Mouse (Mus musculus): Measurements from ENCODE around the gene Trat1.

Gene Trat1

DNA sequence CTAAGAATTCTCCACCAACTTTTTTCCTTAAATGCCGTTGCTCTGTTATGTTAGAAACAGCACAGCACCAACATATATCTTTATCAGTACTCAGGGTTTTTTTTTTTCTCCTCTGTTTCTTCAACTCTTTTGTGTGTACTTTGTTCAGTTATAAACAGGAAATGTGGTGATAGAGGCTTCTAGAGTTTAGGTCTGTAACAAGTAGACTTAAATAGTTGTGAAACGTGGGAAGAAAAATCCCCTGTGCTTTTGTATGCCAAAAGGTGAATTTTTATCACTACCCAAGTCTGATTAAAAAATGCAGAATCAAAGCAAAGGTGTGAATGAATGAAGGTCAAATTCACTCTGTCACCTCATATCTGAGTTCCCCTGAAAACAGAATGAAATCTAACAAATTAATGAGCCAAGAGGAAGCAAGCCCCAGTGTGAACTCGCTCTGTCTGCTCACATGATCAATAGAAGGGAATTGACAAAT, at the start of gene Trat1:
Trat1 (minus strand) TSS at position 51 of the 475 bp plus-strand sequence.
- no peak for DNase-seq (ENCODE audit: low read depth, low spot score)

DNA sequence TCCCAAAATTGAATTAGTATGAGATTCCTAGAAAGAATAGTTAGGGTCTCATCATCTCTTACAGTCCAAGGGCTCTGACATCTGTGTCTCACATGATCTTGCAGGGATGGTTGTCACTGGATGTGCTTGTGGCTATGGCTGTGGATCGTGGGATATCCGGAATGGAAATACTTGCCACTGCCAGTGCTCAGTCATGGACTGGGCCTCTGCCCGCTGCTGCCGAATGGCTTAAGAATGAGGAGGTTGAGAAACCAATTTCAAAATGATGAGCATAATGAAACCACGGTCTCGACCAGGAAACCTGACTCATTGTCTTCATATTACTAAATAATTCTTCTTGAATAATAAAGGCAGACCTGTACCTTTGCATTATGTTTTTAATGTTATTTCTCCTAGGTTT, 46.7 kb upstream of the Trat1 start:
- DNase-seq (ENCODE audit: low read depth, low spot score), result no peak

DNA sequence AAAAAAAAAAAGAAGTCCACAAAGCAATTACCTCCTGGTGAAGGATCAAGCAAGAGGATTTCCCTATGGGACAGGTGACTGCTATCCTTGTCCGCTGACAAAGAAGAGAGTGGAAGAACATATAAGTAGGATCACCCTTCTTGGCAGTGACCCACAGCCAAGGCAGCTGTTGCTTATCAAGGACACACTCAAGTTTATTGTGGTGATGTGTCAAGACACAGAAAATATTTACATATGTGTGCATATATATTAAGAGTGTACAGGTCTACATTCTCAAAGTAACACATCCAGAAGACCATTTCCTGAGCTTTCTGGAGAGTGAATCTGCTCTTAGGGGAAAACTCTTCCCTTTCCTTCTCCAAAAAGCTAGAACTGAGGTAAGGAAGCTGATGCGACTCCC, 44.9 kb upstream of the Trat1 start, which contains the start of gene Retnlb:
Retnlb (plus strand) TSS at position 162 of the 400 bp plus-strand sequence.
- DNase-seq (ENCODE audit: low read depth, low spot score), result no peak

DNA sequence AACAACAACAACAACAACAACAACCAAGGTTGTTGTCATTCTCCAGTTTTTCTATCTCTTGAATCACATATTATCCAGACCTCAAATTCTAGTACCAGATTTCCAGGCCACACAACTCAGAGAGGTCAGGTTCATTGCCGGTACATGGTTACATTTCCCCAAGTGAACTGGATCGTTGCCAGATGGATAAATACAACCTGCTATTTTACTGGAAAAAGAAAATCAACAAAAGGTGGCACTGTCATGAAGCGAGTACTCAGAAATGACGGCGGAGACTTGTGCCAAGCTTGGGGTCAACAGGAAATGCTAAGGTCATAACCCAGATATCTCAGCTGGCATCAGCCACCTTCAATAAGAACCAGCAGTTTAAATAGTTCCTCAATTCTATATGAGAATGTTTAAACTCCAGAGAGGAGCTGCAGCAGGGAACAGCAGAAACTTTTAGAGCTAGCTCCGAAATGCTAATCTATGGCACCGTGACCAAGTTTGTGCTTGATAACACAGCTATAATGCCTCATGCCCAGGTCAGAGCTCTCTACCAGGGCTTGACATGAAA, 40.1 kb upstream of the Trat1 start:
- no peak for DNase-seq (ENCODE audit: low read depth, low spot score)

DNA sequence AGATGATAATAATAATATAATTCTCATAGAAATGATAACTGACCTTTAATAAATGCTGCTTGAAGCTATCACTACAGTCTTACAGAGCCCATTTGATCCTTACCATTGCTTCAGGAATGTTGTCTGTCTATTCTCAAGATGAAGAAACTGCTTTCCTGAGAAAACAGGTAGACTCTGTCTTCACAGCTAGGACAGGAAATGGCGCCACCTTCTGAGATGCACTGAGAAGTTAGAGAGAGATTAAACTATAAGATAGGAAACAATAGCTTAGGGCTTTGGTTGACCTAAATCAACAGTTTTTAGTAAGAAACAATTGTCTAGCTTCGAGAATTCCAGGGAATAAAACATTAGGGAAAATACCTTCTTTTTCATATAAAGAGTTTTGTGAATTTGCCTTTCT, 37.6 kb upstream of the Trat1 start:
- no peak for DNase-seq (ENCODE audit: low read depth, low spot score)

DNA sequence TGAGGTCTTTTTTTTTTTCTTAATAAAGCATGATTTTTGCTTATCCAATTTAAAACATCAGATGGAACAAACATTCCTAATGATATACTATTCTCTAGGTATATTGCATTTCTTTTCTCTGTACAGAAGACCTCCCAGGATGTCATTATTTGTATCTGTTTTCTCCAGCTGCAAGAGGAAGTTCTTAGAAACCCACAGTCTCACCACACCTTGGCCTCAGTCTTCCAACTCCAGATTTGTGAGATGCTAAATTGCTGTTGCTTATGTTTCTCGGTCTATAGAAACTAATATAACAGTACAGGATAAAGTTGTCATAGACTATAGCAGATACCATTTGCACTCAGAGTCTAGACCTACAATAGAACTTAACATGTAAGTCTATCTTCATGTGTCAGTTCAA, 34.7 kb upstream of the Trat1 start:
- DNase-seq (ENCODE audit: low read depth, low spot score), result no peak

DNA sequence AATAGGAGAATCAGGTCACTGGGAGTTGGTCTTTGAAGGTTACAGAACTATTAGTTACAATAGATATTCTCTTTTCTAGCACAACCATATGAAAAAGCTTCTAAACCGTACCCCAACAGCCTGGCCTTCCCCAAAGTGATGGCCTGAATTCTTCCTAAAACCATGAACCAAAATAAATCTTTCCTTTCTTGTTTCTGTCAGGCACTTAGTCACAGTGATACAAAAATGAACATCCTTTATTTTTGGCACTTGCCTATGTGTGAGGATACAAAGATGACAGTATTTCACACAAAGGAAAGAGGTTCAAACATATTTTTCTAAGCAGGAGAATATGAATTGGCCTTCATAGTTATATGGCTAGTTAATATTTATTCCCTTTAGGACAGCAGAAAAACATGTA, 33.6 kb upstream of the Trat1 start:
- DNase-seq (ENCODE audit: low read depth, low spot score), result no peak

DNA sequence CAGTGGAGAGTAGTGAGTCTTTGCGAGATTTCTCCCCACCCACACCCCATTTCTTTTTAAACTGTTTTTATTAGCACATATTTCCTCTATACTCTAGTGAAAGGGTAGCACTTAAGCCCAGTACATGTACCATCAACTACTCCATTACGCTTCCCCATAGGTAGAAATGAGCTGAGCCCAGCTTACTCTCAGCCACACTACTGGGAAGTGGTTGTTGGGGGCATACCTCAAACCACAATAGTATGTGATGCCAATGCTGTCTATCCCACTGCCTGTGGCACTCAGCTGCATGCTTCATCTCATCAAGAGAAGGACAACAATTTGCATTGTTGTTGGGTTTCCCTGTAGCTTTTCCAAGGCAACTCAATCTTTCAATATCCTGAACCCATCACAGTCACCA, 29.1 kb upstream of the Trat1 start:
- DNase-seq (ENCODE audit: low read depth, low spot score), result no peak

DNA sequence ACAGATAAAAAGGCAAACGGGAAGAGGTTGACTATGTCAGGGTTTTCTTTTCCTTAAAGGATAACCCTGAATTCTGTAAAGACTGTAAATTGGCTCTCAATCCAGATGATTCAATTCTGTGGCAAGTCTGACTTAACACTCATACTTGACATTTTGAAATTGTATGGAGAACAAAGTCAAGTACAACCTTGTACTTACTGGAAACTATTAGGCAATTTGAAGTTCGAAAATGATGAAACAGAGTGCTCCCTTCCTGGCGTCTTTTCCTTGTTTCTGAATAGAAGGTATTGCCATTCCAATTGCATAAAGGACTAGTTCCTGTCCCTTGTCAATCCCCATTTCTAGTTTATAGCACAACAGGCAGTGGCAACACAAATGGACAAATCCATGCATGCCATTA, 27.6 kb upstream of the Trat1 start:
- no peak for DNase-seq (ENCODE audit: low read depth, low spot score)

DNA sequence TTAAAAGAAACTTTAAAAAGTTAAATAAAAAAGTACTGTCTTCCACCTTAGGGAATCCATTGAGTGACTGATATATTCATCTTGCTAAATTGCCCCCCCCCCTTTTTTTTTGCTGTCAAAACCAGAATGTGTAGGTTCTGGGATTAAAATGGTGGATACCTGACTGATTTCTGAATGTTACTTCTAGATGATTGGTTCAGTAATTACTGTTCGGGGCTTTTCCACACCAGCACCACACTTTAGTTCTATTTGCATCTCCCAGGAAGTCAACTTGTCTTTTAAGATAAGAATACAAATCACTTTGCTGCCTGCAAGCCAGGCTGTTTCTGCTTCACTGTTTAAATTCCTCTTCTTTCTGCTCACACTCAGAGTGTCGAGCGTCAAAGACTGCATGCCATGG, 26.5 kb upstream of the Trat1 start:
- no peak for DNase-seq (ENCODE audit: low read depth, low spot score)

DNA sequence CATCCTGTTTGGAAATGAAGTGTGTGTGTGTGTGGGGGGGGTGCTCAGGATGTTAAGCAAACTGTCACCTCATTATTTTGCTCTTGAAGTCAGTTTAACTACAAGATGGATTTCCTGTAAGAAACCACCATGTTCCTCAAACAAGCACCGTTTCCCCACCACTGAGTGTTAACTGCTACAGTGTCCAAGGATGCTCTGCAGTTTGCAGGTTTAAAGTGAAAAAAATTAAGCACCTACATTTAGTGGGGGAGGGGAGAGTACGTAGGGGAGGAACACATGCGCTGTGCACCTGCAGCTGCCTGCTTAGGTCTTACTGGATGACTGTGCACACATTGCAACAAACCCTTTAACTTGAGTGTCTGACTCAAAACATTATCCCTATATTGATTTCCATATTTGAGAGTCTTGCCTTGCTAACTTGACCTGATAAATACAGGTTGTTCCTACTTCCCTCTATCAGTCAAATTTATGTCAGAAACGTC, 16.9 kb upstream of the Trat1 start:
- DNase-seq (ENCODE audit: low read depth, low spot score), result no peak

DNA sequence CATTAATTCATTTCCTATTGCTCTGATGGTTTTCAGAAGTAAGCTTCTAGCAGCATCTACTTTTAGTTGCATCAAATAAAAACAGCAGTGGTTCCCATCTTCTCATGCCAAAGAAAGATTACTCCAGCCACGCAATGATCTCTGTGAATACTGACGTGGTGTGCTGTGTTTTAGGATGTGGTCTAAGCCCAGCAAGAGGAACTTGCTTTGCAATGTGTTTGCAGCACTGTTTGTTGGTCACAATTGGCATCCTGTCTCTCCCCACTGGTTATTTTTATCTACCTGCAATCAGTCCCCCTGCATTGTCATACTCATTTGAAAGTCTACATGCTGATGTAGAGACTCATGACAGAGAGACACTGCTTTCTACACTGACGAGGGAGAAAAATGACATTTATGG, 14.4 kb upstream of the Trat1 start:
- no peak for DNase-seq (ENCODE audit: low read depth, low spot score)

DNA sequence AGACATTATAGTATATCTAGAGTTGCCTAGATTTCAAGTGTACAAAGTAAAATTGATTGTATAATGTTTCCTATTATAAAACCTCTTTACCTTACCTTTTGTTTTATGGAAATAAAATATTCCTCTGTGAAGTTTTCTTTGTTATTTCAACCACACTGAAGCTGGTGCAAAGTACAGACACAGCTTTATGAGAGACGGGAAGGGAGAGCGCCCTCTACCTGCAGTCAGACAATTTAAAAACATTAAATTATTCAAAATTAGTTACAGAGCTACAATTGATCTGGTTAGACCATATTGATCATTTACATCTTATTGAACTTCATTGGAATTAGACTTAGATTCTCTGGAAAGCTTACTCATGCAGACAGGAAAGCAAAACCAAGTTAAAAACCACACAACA, 5.4 kb upstream of the Trat1 start:
- no peak for DNase-seq (ENCODE audit: low read depth, low spot score)

DNA sequence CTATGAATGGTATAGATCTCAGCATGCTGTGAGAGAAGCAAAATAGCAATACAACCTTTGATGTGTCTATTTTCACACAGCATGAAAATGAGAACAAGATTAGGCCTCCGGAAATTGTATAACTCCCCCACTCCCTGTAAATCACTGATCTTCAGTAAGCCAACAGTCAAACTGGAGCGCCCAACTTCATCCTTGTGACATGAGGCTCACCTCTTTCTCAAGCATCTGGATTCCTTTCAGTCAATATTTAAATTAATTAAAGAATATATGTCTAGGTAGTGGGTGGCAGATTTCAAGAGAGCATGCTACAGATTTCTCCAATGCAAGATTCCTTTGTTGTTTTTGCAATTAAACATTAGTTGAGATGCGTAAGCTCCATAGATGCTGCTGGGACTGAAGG, 2.6 kb downstream of the Trat1 start:
- DNase-seq (ENCODE audit: low read depth, low spot score), result no peak

DNA sequence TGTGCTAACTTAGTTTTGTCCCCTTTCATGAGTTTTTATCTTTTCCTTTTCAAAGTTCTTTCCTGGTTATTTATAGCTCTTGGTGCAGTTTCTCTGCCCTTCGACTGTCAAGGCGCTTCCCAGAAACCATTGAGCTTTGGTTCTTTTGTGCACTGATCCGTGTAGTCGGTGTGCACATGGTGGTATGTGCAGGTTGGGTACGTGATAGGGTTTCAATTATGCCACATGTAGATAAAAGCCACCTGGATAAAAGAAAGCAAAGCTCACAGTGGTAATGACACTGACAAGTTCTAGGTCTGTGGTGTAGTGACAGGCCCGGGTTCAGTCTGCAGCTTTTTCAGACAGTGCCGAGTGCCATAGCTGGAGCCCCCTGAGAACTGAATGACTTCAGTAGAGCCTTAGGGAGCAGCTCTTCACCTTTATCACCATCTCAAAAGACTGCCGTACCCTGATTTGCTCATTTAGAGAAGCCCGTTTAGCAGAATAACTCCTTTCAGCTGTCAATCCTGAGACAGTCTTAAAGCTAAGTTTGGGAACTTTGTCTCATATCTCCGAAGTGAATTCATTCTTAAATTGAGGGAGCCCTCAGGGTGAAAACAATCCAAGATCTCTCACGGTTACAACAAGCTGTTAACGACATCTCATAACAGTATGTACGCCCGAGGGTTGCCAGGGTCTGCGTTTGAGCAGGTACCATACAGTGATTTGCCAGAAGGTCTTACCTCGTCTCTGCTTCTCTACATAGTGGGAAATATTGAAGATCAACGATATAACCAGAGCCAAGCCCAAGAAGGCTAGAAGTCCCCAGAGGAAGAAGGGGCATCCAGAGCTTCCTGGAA, 11.0 kb downstream of the Trat1 start:
- DNase-seq (ENCODE audit: low read depth, low spot score), result no peak

DNA sequence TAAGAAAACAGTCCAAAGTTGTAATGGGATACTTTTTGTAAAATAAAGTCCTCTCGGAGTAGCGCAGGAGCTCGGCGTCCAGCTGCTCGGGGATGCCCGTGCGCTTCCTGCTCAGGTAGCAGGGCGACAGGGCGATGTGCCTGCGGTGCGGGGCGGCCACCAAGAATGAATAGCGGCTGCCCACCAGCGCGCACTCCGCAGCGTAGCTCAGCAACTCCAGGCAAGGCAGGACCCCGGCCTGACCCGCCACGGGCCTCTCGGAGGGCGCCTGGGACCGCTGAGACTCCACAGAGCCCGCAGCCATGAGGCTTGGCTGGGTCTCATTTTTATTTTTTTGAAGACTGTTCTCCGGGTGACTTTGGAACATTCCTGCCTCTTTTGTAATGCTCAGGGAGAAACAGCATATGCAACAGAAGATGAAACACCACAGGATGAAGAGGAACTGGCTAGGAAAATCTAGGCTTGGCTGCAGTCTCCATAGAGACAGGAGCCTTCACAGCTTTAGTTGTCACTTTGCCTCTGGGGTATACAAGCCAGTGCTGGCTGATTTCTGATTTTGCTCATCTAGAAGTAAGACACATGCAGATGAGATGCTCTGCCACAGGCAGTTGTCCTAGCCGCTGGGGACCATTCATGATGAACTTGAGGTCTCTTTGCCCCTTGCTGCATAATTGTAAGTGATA, 21.5 kb downstream of the Trat1 start:
- DNase-seq (ENCODE audit: low read depth, low spot score), result no peak

DNA sequence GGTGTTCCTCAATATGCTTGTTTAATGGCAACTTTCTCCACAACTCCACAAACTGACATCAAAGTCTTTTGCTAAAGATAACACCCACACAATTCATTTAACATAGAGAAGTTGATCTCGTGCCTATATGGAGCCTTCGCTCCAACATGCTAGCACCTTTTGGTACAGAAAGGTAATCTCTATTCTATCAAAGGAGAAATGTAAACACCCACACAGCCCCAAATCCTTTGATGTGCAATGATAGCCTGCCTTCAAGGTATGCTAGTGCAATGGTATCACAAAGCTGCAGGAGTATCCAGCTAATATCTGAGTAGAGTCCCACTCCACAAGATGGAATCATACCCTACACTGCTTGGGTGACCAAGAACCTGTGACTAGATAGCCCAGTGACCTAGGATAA, 26.4 kb downstream of the Trat1 start:
- no peak for DNase-seq (ENCODE audit: low read depth, low spot score)

DNA sequence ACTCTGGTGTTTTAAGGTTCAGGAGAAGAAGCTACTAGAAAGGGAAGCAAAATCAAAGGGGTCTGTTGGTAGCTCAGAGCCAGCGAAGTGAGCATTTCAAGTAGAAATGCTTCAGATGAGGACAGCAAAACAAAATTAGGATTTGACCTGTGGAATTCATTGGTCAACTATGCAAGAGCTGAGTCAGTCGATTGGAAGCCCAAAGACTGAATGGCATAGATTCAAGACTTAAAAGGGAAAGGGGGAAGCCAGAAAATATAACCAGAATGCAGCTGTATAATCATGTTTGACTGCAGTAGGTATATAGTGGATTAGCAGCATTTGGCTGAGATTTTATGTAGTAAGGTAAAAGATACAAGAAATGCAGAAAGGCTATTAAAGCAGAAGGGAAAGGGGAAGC, 26.8 kb downstream of the Trat1 start:
- DNase-seq (ENCODE audit: low read depth, low spot score), result no peak

DNA sequence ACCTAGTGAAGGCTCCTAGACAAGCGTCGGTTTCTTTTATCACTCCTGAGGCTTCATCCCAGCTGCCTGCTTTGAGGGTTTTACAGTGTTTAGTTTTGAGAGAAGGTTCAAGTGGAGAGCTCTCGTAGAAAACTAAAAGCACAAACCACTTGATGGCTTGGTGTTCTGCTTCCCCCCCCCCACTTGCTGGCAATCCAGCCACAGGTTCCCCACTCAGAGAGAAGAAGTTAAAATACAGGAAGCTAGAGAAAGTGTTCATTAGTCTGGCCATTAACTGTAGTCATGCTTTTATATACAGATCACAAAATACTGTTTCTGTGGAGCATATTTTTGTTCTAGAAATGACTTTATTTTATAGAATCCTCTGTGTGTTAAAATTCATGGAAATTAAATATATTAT, 30.3 kb downstream of the Trat1 start:
- no peak for DNase-seq (ENCODE audit: low read depth, low spot score)

DNA sequence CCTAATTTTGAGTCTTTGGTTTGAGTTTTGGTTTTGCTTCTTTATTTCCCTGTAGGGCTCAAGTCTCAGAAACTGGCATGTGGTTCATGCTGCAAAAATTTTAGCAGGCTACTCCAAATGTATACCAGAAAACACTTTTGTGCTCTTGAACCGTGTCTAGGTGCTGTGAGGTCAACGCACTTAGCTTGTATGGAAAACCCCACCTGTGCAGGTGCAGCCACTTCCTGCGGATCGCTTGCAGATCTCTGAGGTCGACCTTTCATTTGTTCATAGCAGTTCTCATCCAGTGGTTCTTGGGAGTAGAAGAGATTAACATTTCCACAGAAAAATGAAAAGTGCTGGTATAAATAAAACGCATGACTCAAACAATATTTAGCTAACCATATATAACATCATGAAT, 31.8 kb downstream of the Trat1 start:
- DNase-seq (ENCODE audit: low read depth, low spot score), result no peak

DNA sequence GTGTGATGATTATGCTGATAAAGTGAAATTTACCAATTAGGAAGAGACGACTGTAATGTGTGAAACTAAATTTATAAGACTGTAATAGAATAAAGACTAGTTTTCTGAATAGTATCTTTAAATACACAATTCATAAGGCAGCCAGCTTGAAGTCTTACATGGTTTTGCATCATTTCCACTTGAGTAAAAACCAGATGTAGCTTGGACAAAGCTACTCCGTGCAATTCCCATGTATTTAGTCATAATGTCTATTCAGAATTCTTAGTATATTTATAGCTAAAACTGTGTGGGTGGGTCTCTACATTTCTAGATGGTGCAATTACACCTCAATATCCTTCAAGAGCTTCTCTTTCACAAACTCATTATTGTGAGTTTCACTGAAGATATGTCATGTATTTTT, 33.4 kb downstream of the Trat1 start:
- no peak for DNase-seq (ENCODE audit: low read depth, low spot score)

DNA sequence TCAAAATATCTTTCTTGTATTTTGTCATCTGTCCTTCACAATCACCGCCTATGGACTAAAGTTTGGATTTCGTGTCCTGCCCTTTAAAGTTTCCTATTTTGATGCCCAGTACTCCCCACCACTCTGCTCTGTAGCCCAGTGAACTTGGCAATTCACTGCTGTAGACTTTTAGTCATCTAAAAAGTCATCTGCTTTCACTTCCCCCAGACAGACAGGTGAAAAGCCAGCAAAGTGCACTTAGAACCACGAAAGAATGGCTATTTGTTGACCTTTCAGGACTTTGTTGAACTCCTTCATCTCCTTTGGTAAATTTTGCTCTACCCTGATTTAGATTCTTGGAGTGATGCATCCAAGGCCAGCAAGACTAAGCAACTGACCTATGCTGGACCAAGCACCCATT, 34.9 kb downstream of the Trat1 start:
- no peak for DNase-seq (ENCODE audit: low read depth, low spot score)

DNA sequence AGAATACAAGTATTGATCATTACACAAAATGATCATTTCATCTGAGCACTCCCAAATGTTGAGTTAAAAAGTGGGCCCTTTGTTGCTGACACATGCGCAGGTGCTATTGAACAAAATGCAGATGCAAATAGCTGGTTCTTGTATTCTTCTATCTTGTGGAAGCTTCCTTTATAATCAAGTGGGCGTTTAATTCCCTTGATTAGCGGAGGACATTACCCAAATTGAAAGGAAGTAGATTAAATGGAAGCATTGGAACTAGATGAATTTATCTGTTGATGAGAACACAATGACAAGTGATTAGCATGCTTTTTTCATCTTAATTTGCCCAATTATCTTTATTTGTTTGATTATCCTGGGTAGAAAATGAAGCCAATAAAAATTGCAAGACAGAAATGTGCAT, 51.6 kb downstream of the Trat1 start:
- DNase-seq (ENCODE audit: low read depth, low spot score), result no peak
